Mouse (Mus musculus) heart, adult 11 months (tissue): ENCODE measurements around the gene S100z.

Source experiments
- DNase-seq: peaks from one replicate; pipeline ENCODE4 v3.0.0; 2022

S100z gene

GRCm38 (mm10) chr13:95444291-95444690, 34.2 kb downstream of the S100z start:
- no peak for DNase-seq

GRCm38 (mm10) chr13:95443376-95444233, 34.9 kb downstream of the S100z start:
- peak; percentile 85 for DNase-seq

GRCm38 (mm10) chr13:95442901-95443300, 35.6 kb downstream of the S100z start:
- peak; percentile 52 for DNase-seq

- DNase-seq: peak; percentile 53
Observed at GRCm38 (mm10) chr13:95439569-95439968, 39.0 kb downstream of the S100z start.

GRCm38 (mm10) chr13:95431760-95432159, 46.8 kb downstream of the S100z start:
- DNase-seq: no peak

- no peak for DNase-seq
Observed at GRCm38 (mm10) chr13:95427499-95427898, 51.0 kb downstream of the S100z start.
